Mouse (Mus musculus) lung, embryonic 16.5 days (tissue): ENCODE measurements around the gene Naa35. TPM values are rescaled to one million over a fixed set of nuclear protein-coding genes. Genes with fewer than 3 reads are reported as not detected.
A peak's percentile ranks its signal among the peaks of the same experiment; 100 is the strongest.

Source experiments
- ATAC-seq: fragments of 200-750 bp; cut with Nextera tagmentation; 2 replicates; pipeline ENCODE4 v1.8.0; 2017; ENCODE audit warnings: low read depth, mild to moderate bottlenecking, moderate library complexity
- H3K27ac ChIP-seq: fragments of 300-500 bp; sonication (generic); 2 replicates; pipeline ENCODE4 v1.5.1; 2014; ENCODE audit warnings: mild to moderate bottlenecking, control low read depth, low read length
- H3K27me3 ChIP-seq: fragments of 300-500 bp; sonication (generic); 2 replicates; pipeline ENCODE4 v1.6.1; 2014; ENCODE audit warnings: low read depth, low read length, mixed read lengths; ENCODE audit not compliant: control insufficient read depth, insufficient read depth
- H3K36me3 ChIP-seq: fragments of 300-500 bp; sonication (generic); 2 replicates; pipeline ENCODE4 v1.6.1; 2014; ENCODE audit warnings: low read length; ENCODE audit not compliant: control insufficient read depth, insufficient read depth
- H3K4me1 ChIP-seq: fragments of 300-500 bp; sonication (generic); replicated peaks from 2 replicates; pipeline ENCODE4 v1.6.1; 2014; ENCODE audit warnings: low read length, mixed read lengths; ENCODE audit not compliant: control insufficient read depth, insufficient read depth
- H3K4me2 ChIP-seq: fragments of 300-500 bp; sonication (generic); 2 replicates; pipeline ENCODE4 v1.6.1; 2014; ENCODE audit warnings: low read depth, low read length, control low read depth
- H3K4me3 ChIP-seq: fragments of 300-500 bp; sonication (generic); 2 replicates; pipeline ENCODE4 v1.5.1; 2014; ENCODE audit warnings: mild to moderate bottlenecking, low read length, control low read depth
- H3K9ac ChIP-seq: fragments of 300-500 bp; sonication (generic); 2 replicates; pipeline ENCODE4 v1.6.1; 2014; ENCODE audit warnings: low read length, control low read depth
- H3K9me3 ChIP-seq: fragments of 300-500 bp; sonication (generic); 2 replicates; pipeline ENCODE4 v1.6.1; 2016; ENCODE audit warnings: low read length; ENCODE audit not compliant: control insufficient read depth
- WGBS: fragments of 180-500 bp; shearing (Covaris S2); extraction: QIAGEN DNeasy Blood & Tissue Kit; methylation state at CpG from one replicate; pipeline ENCODE4 v1.1.7; 2014; 5-methylcytosine and 5-hydroxymethylcytosine counted together
- polyA plus RNA-seq: library from polyadenylated mRNA; unstranded; fragments of >200 nt; fragmentation: Nextera tagmentation; extraction: Ambion mirVana; gene quantifications from 2 replicates; pipeline ENCODE4 v1.2.1, GENCODE M21; 2015

Gene Naa35
- polyA plus RNA-seq, 1 experiment from 2014 or later: 96.9 TPM

DNA sequence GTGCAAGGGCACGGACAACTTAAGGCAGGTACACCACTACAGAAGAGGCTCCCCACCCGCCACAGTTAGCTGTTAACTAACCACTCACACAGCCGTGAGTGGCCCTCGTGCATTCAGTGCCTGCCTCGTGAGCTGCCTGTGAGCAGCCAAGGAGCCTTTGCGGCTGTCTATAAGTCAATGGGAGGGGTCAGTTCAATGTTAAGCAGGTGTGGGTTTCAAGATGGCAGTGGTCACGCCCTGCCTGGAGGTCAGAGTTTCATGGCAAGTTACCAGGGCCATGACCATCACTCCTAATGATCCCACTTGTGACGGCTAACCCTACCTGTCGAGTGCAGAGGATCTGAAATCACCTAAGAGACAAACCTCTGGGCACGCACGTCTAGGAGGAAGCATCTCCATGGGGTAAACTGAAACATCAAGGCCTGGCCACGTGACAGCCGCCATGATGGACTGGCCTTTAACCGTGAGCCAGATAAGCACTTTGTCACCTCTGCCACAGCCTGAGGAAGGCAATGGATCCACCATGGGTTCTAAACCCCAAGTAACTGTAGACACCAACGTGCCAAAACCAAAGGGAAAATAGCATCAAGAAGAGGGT, 70.8 kb downstream of the Naa35 start:
- 88% methylated on average over 15 of the region's 15 CpGs for WGBS
- Histone ChIP-seq H3K4me2 (no peak overlapping the region), H3K36me3 (no peaks in the 10 kb centered on the region), H3K4me3 (no peak overlapping the region), H3K9me3 (no peaks in the 10 kb centered on the region), H3K4me1 (no peaks in the 10 kb centered on the region), H3K27ac (no peak overlapping the region; the same call in 1 of the 2 replicates), H3K27me3 (no peaks in the 10 kb centered on the region), H3K9ac (no peak overlapping the region)
- ATAC-seq: peak; percentile 46; the same call in 1 of the 2 replicates

DNA sequence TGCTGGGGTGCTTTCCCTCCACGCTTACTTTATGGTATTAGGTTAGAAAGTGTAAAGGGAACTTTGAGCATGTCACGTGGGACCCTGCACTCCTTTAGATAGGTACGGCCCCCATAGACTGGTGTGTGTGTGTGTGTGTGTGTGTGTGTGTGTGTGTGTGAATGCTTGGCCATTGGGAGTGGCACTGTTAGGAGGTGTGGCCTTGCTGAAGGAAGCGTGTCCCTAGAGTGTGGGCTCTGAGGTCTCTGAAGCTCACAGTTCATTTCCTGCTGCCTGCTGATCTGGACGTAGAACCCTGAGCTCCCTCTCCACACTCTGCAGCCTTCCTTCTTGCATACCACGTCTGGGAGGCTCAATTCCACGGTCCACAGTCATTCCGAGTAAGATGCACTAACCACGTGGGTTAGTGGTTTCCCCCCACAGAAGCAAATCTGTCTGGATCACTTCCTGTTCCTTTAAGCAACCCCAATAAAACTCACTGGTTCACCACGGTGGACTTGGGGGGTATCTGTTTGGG, 71.3 kb downstream of the Naa35 start:
- Histone ChIP-seq H3K4me3 (no peak overlapping the region), H3K4me2 (no peak overlapping the region), H3K27ac (peak overlapping the region; percentile 36), H3K4me1 (no peaks in the 10 kb centered on the region), H3K36me3 (no peaks in the 10 kb centered on the region), H3K9me3 (no peaks in the 10 kb centered on the region), H3K9ac (no peak overlapping the region), H3K27me3 (no peaks in the 10 kb centered on the region)
- 55% methylated on average over 10 of the region's 10 CpGs for WGBS
- ATAC-seq: peak; percentile 41; the same call in 1 of the 2 replicates

DNA sequence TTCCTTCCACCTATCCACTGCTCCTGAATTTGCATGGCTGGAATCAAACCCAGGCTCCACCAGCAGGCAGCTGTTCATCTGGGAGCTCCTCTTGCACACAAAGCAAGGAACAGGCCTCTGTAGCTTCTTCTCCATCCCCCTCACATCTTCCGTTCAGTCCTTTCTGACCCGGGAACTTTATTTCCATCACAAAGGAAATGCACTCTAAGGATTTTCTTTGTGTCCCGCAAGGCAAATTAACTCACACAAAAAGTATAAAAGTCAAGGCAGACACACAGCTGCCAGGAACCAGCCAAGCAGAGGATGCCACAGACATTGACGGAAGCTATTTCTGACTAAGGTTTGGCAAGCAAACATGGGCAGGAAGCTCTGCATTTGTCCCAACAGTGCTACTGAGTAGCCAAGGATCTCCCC, 71.9 kb downstream of the Naa35 start:
- Histone ChIP-seq H3K4me2 (no peak overlapping the region), H3K9me3 (no peaks in the 10 kb centered on the region), H3K36me3 (no peaks in the 10 kb centered on the region), H3K9ac (no peak overlapping the region), H3K4me3 (no peak overlapping the region), H3K27me3 (no peaks in the 10 kb centered on the region), H3K27ac (peak overlapping the region; percentile 36), H3K4me1 (no peaks in the 10 kb centered on the region)
- no peak for ATAC-seq
- 64% methylated on average over 4 of the region's 4 CpGs for WGBS

DNA sequence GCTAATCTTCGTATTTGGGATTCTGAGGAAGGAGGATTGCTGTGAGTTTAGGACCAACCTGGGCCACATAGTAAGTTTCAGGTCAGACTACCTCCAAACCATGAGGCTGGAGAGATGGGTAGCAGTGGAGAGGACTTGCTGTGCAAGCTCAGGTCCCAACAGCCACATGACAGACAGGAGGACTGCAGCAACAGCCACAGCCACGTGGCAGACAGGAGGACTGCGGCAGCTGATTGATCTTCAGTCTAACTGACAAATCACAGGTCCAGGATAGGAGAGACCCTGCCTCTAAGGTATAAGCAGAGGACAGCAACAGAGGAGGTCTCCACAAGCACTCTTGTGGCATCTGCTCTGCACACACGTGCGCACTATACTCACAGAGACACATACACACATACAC, 72.7 kb downstream of the Naa35 start:
- no peak for ATAC-seq
- H3K9ac ChIP-seq: no peak overlapping the region
- 88% methylated on average over 5 of the region's 5 CpGs for WGBS

DNA sequence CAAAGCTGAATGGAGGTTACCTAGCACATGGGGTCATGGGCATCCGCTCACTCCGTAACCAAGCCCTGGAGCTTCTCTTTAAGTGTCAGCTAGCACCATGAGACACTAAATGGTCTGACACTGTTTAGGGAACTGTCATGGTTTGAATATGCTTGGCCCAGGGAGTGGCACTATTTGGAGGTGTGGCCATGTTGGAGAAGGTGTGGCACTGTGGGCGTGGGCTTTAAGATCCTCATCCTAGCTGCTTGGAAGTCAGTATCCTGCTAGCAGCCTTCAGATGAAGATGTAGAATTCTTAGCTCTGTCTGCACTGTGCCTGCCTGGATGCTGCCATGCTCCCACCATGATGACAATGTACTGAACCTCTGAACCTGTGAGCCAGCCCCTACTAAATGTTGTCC, 75.3 kb downstream of the Naa35 start:
- H3K36me3 ChIP-seq: 0 out of 2 replicates have a peak, but pooled peaks cover 3% of the 10 kb centered on the region
- no peak overlapping the region for H3K27ac ChIP-seq
- WGBS: 95% methylated on average over 3 of the region's 3 CpGs

More for the DNA sequence above, 72.7 kb downstream of the Naa35 start:
- H3K9me3 ChIP-seq: no peaks in the 10 kb centered on the region
- H3K4me1 ChIP-seq: no peaks in the 10 kb centered on the region
- no peak overlapping the region for H3K4me2 ChIP-seq
- H3K27ac ChIP-seq: no peak overlapping the region
- no peak overlapping the region for H3K4me3 ChIP-seq
- H3K27me3 ChIP-seq: no peaks in the 10 kb centered on the region
- H3K36me3 ChIP-seq: no peaks in the 10 kb centered on the region

DNA sequence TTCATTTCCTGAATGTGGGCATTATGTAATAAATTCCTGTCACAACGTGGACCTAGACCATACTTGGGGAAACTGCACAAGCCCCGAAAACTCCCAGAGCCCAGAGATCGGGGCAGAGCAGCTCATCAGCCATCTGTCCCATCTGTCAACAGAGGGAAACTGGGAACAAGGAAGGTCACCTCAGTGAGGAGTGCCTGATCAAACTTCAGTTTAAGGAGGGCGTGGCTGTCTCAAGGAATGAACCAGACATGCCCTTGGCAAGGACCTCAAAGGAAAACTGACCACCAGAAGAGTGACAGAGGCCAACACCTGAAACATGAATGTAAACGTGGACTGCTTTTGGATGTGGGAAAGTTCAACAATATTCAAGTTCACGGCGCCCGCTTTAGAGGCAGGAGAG, 76.3 kb downstream of the Naa35 start:
- 84% methylated on average over 8 of the region's 8 CpGs for WGBS
- Histone ChIP-seq H3K36me3 (0 out of 2 replicates have a peak, but pooled peaks cover 3% of the 10 kb centered on the region), H3K9ac (no peak overlapping the region), H3K27me3 (no peaks in the 10 kb centered on the region), H3K4me2 (no peak overlapping the region), H3K9me3 (no peaks in the 10 kb centered on the region), H3K27ac (no peak overlapping the region), H3K4me1 (no peaks in the 10 kb centered on the region), H3K4me3 (no peak overlapping the region)
- no peak for ATAC-seq

More for the DNA sequence above, 75.3 kb downstream of the Naa35 start:
- Histone ChIP-seq H3K9ac (no peak overlapping the region), H3K4me3 (no peak overlapping the region), H3K4me1 (no peaks in the 10 kb centered on the region), H3K27me3 (no peaks in the 10 kb centered on the region), H3K9me3 (no peaks in the 10 kb centered on the region), H3K4me2 (no peak overlapping the region)
- no peak for ATAC-seq

DNA sequence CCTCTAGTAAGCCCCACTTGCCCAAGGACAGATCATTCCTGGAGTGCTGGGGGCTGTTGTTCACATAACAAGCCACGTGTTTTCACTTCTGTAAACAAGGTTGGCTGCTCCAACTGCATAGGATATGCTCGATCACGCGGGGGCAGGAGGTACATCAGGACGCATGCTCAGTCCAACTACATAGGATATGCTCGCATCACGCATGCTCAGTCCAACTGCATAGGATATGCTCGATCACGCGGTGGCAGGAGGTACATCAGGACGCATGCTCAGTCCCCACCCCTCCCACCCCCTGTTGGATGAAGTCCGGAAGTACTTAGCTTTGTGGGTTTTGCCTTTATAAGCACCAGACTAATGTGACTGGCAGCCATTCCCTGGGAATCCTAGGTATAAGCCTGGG, 76.9 kb downstream of the Naa35 start:
- H3K4me2 ChIP-seq: no peak overlapping the region
- no peak for ATAC-seq
- no peak overlapping the region for H3K4me3 ChIP-seq
- no peak overlapping the region for H3K27ac ChIP-seq
- no peaks in the 10 kb centered on the region for H3K27me3 ChIP-seq
- no peak overlapping the region for H3K9ac ChIP-seq
- no peaks in the 10 kb centered on the region for H3K4me1 ChIP-seq
- H3K36me3 ChIP-seq: 0 out of 2 replicates have a peak, but pooled peaks cover 3% of the 10 kb centered on the region
- H3K9me3 ChIP-seq: no peaks in the 10 kb centered on the region
- WGBS: 94% methylated on average over 12 of the region's 12 CpGs

DNA sequence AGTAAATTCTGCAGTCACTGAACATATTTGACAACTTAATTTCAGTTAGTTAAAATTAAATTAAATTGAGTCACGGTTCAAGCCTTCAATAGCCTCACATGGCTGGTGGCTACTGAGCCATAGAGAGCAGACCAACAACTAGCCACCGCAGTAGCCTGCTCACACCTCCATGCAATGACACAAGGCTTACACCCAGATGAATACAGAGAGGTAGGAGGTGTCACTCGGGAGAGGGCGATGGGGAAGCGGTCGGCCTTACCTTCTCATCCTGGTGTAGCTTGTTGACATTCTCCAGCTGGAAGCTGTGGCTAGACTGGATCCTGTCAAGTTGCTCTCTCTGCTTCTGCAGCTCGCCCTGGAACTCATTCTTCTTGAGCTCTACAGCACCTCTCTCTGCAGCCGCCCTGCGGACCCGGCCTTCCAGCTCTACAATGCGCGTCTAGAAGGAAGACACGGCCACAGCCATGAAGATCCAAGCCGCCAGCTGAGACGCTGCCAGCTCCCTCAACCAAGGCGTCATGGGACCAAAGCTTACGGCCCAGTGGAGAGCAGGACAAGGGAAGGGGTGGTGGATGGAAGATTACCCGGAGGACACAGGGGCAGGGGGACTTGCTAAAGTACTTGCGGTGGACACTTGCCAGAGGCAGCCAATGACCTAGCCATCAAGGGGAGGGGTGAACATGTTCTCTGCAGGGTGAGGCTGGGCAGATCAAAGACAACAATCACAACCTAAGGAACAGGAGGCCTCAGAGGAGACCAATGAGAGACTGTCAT, 79.1 kb downstream of the Naa35 start:
- Histone ChIP-seq H3K4me3 (no peak overlapping the region), H3K9ac (no peak overlapping the region), H3K9me3 (no peaks in the 10 kb centered on the region), H3K4me1 (peaks cover 7% of the 10 kb centered on the region), H3K27ac (no peak overlapping the region), H3K27me3 (no peaks in the 10 kb centered on the region), H3K4me2 (no peak overlapping the region), H3K36me3 (0 out of 2 replicates have a peak, but pooled peaks cover 3% of the 10 kb centered on the region)
- no peak for ATAC-seq
- 87% methylated on average over 19 of the region's 19 CpGs for WGBS

DNA sequence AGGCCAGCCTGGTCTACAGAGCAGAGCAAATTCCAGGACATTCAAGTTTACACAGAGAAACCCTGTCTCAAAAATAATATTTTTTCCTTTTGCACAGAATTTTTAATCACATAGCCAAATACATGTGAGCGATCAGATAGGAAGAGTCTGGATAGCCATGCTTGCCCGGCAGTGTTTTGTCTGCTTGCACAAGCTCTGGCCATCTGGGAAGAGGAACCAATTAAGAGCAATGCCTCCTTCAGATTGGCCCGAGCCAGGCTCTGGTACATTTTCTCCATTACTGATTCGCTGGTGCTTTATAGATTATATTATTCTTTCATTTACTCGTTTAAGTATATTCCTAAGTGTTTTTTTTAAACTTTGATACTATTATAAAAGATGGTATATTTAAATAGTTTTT, 82.7 kb downstream of the Naa35 start:
- H3K4me2 ChIP-seq: no peak overlapping the region
- H3K27me3 ChIP-seq: no peaks in the 10 kb centered on the region
- H3K4me3 ChIP-seq: no peak overlapping the region
- H3K9ac ChIP-seq: no peak overlapping the region
- H3K4me1 ChIP-seq: peaks cover 7% of the 10 kb centered on the region
- no peaks in the 10 kb centered on the region for H3K9me3 ChIP-seq
- no peak overlapping the region for H3K27ac ChIP-seq
- 0 out of 2 replicates have a peak, but pooled peaks cover 3% of the 10 kb centered on the region for H3K36me3 ChIP-seq
- 86% methylated on average over 5 of the region's 5 CpGs for WGBS
- no peak for ATAC-seq
